Mouse (Mus musculus) heart, postnatal 0 days (tissue): ENCODE results near the gene Tns3. TPM values are rescaled to one million over a fixed set of nuclear protein-coding genes. Genes with fewer than 3 reads are reported as not detected.
A peak's percentile ranks its signal among the peaks of the same experiment; 100 is the strongest.

Experiments used
- ATAC-seq: fragments of 200-750 bp; cut with Nextera tagmentation; 2 replicates; pipeline ENCODE4 v1.8.0; 2017; ENCODE audit warnings: low read depth, moderate number of reproducible peaks, moderate library complexity; ENCODE audit not compliant: insufficient read depth
- DNase-seq: peaks from one replicate; pipeline ENCODE4 v3.0.0-alpha.2; 2016; ENCODE audit warnings: low spot score
- H3K27ac ChIP-seq: fragments of 300-500 bp; sonication (generic); 2 replicates; pipeline ENCODE4 v1.5.1; 2014; ENCODE audit warnings: low read depth, mild to moderate bottlenecking
- H3K27me3 ChIP-seq: fragments of 300-500 bp; sonication (generic); 2 replicates; pipeline ENCODE4 v1.6.1; 2014; ENCODE audit warnings: low read length, mixed read lengths; ENCODE audit not compliant: control insufficient read depth, insufficient read depth
- H3K36me3 ChIP-seq: fragments of 300-500 bp; sonication (generic); replicated peaks from 2 replicates; pipeline ENCODE4 v1.6.1; 2014; ENCODE audit warnings: low read length, mixed read lengths; ENCODE audit not compliant: control insufficient read depth, insufficient read depth
- H3K4me1 ChIP-seq: fragments of 300-500 bp; sonication (generic); 2 replicates; pipeline ENCODE4 v1.6.1; 2014; ENCODE audit warnings: antibody characterized with exemption; ENCODE audit not compliant: control insufficient read depth, insufficient read depth
- H3K4me2 ChIP-seq: fragments of 300-500 bp; sonication (generic); 2 replicates; pipeline ENCODE4 v1.6.1; 2014; ENCODE audit warnings: low read depth, mild to moderate bottlenecking, low read length, moderate library complexity
- H3K4me3 ChIP-seq: fragments of 300-500 bp; sonication (generic); 2 replicates; pipeline ENCODE4 v1.5.1; 2014; ENCODE audit warnings: low read depth, low read length
- H3K9ac ChIP-seq: fragments of 300-500 bp; sonication (generic); replicated peaks from 2 replicates; pipeline ENCODE4 v1.6.1; 2014; ENCODE audit warnings: low read depth, low read length, mixed read lengths
- H3K9me3 ChIP-seq: fragments of 300-500 bp; sonication (generic); replicated peaks from 2 replicates; pipeline ENCODE4 v1.6.1; 2016; ENCODE audit warnings: low read length; ENCODE audit not compliant: control insufficient read depth
- CTCF ChIP-seq: IDR thresholded peaks from 2 replicates; pipeline ENCODE4 v1.5.1; 2016; ENCODE audit warnings: antibody characterized with exemption, control low read depth, low read depth
- EP300 ChIP-seq: IDR thresholded peaks from 2 replicates; pipeline ENCODE4 v1.6.1; 2016; ENCODE audit warnings: antibody characterized with exemption, low read depth
- WGBS: fragments of 180-500 bp; shearing (Covaris S2); extraction: QIAGEN DNeasy Blood & Tissue Kit; methylation state at CpG from one replicate; pipeline ENCODE4 v1.1.7; 2014; 5-methylcytosine and 5-hydroxymethylcytosine counted together
- polyA plus RNA-seq: library from polyadenylated mRNA; unstranded; fragments of >200 nt; fragmentation: Nextera tagmentation; extraction: Ambion mirVana; gene quantifications from 2 replicates; pipeline ENCODE4 v1.2.1, GENCODE M21; 2015
- total RNA-seq: library from RNA; depleted of rRNA; stranded (reverse); fragments of >200 nt; gene quantifications from 2 replicates; pipeline ENCODE4 v1.2.3, GENCODE M21; 2014; ENCODE audit warnings: low replicate concordance

Gene Tns3
- total and polyA plus RNA-seq, 2 experiments from 2014 or later = 7.6 to 31.7 TPM

- H3K4me1 ChIP-seq = peaks cover 59% of the 10 kb centered on the region
- no peak overlapping the region for H3K9ac ChIP-seq
- DNase-seq = peak; percentile 65
- H3K4me2 ChIP-seq = peak overlapping the region; percentile 5; the same call in 1 of the 2 replicates
- H3K27me3 ChIP-seq = no peaks in the 10 kb centered on the region
- ATAC-seq = no peak
- no peaks in the 10 kb centered on the region for H3K9me3 ChIP-seq
- H3K4me3 ChIP-seq = no peak overlapping the region
- H3K36me3 ChIP-seq = peaks cover 15% of the 10 kb centered on the region
- 18% methylated on average over 5 of the region's 5 CpGs for WGBS
- H3K27ac ChIP-seq = peak overlapping the region; percentile 52
- TF ChIP-seq EP300 = no peak
- TF ChIP-seq CTCF = 0 out of 2 replicates have a peak, but pooled peaks have one; percentile 12
Measured at GRCm38 (mm10) chr11:8496686-8497085, 167.6 kb downstream of the Tns3 start.

GRCm38 (mm10) chr11:8495801-8496200 is 168.5 kb downstream of the Tns3 start:
- Histone ChIP-seq H3K4me2 (no peak overlapping the region), H3K27me3 (no peaks in the 10 kb centered on the region), H3K9me3 (no peaks in the 10 kb centered on the region), H3K27ac (no peak overlapping the region), H3K4me3 (no peak overlapping the region), H3K4me1 (peaks cover 55% of the 10 kb centered on the region), H3K36me3 (peaks cover 15% of the 10 kb centered on the region), H3K9ac (no peak overlapping the region)
- TF ChIP-seq CTCF (no peak), EP300 (no peak)
- 76% methylated on average over 7 of the region's 7 CpGs for WGBS
- DNase-seq (no peak), ATAC-seq (no peak)

DNA sequence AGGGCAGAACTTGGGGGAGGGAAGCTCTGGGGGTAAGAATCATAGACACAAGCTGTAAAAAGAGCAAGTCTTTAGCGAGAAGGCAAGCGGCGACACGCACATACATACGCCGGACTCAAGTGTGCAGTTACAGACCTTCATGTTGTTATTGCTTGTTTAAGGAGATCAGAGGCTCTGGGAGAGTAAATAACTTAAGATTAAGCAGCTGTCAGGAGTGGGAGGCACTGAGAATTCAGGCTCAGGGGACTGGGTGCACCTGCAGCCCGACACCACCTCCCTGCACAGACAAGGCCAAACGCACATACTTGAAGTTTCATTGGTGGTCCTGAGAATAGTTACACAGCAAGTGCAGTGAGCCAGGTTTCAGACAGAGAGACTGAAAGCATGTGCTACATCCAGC is 169.3 kb downstream of the Tns3 start:
- peaks cover 56% of the 10 kb centered on the region for H3K4me1 ChIP-seq

DNA sequence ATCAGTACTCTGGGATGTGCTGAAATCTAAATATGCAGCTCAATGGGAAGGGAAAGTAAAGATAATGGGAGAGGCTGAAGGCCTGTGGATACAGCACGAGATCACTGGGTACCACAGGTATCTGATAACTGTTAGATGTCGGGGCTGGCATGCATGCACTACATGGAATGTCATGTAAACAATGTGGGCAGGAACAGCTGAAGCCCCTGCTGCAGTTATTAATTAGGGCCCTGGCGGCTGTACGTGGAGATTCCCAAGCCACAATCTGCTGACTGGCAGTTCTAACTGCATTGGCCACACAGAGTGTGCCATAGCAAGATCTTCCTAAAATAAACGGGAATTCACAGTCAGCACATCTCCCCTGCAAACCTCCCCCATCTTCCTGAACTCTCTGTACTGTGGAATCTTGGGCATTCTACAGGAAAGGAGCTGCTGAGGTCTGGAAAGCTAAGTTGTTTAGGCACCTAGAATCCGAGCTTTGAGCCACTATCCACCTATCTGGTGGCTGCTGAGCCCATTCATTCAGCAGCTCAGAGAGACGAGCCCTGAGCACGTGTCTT is 170.3 kb downstream of the Tns3 start:
- Histone ChIP-seq H3K27ac (no peak overlapping the region), H3K4me2 (no peak overlapping the region), H3K9ac (no peak overlapping the region), H3K27me3 (no peaks in the 10 kb centered on the region), H3K4me3 (no peak overlapping the region), H3K9me3 (no peaks in the 10 kb centered on the region), H3K36me3 (peaks cover 21% of the 10 kb centered on the region), H3K4me1 (peaks cover 48% of the 10 kb centered on the region)
- no peak for DNase-seq
- 34% methylated on average over 8 of the region's 8 CpGs for WGBS
- TF ChIP-seq CTCF (no peak), EP300 (no peak)
- ATAC-seq = no peak

More for the DNA sequence above, 169.3 kb downstream of the Tns3 start:
- TF ChIP-seq EP300 (no peak), CTCF (no peak)
- 88% methylated on average over 8 of the region's 8 CpGs for WGBS
- Histone ChIP-seq H3K36me3 (peaks cover 18% of the 10 kb centered on the region), H3K4me2 (no peak overlapping the region), H3K27me3 (no peaks in the 10 kb centered on the region), H3K4me3 (no peak overlapping the region), H3K9ac (no peak overlapping the region), H3K9me3 (no peaks in the 10 kb centered on the region), H3K27ac (no peak overlapping the region)
- DNase-seq (no peak), ATAC-seq (no peak)

- ATAC-seq (no peak), DNase-seq (no peak)
- Histone ChIP-seq H3K4me1 (peaks cover 61% of the 10 kb centered on the region), H3K4me3 (no peak overlapping the region), H3K4me2 (no peak overlapping the region), H3K9me3 (no peaks in the 10 kb centered on the region), H3K27ac (no peak overlapping the region), H3K36me3 (peaks cover 21% of the 10 kb centered on the region), H3K27me3 (no peaks in the 10 kb centered on the region), H3K9ac (no peak overlapping the region)
- TF ChIP-seq CTCF (no peak), EP300 (no peak)
- 92% methylated on average over 10 of the region's 10 CpGs for WGBS
Measured at GRCm38 (mm10) chr11:8492332-8492731, 172.0 kb downstream of the Tns3 start.

- no peak overlapping the region for H3K9ac ChIP-seq
- ATAC-seq = no peak
Measured at GRCm38 (mm10) chr11:8488248-8488647, 176.1 kb downstream of the Tns3 start.

More at GRCm38 (mm10) chr11:8488248-8488647, 176.1 kb downstream of the Tns3 start:
- no peak overlapping the region for H3K4me2 ChIP-seq
- peaks cover 20% of the 10 kb centered on the region for H3K36me3 ChIP-seq
- WGBS = 65% methylated on average over 6 of the region's 6 CpGs
- no peaks in the 10 kb centered on the region for H3K27me3 ChIP-seq
- H3K9me3 ChIP-seq = no peaks in the 10 kb centered on the region
- no peak for TF ChIP-seq CTCF
- no peak for TF ChIP-seq EP300
- no peak overlapping the region for H3K4me3 ChIP-seq
- DNase-seq = no peak
- H3K27ac ChIP-seq = no peak overlapping the region
- H3K4me1 ChIP-seq = peaks cover 58% of the 10 kb centered on the region
